Mouse (Mus musculus) bone marrow, adult 2 months (tissue): ENCODE measurements around the gene Meis2.

Source experiments
- CTCF ChIP-seq: fragments of 200-500 bp; IDR thresholded peaks from 2 replicates; pipeline ENCODE4 v1.5.1; 2011; ENCODE audit warnings: low read length, control low read depth; ENCODE audit not compliant: control insufficient read depth, insufficient read depth
- POLR2A ChIP-seq: fragments of 200-500 bp; IDR thresholded peaks from 2 replicates; pipeline ENCODE4 v1.6.1; 2011; ENCODE audit warnings: low read depth, mild to moderate bottlenecking, control low read depth, low read length, borderline replicate concordance; ENCODE audit not compliant: control insufficient read depth

DNA sequence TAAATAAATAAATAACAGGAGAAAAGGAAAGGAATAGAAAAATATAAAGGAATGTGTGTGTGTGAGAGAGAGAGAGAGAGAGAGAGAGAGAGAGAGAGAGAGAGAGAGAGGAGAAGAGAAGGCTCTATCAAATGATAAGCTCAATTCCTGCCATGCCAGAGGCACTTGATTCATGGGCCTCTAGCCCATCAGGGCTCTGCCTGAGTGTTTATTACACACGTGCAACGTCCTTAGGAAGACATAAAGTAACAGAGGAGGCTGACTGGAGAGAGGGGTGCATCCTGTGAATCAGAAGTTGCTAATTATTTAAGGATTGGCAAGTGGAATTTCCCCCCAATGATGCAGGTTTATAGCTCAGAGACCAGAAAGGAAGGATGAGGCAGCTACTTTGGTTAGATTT is 168.6 kb downstream of the Meis2 start:
- TF ChIP-seq CTCF = no peak
- TF ChIP-seq POLR2A = no peak
